Mouse (Mus musculus): ENCODE results near the gene Psmd7.
"Not testable (repeated sequence)": the region's sequence is repeated elsewhere in the genome, so short reads cannot be mapped to it uniquely, and the experiment has no call there.

Psmd7 gene

GRCm38 (mm10) chr8:107587995-107588780 lies at the start of gene Psmd7:
Gene Psmd7, minus strand, starts transcription at chr8:107588464.
- DNase-seq: peak; percentile 92

GRCm38 (mm10) chr8:107633734-107634133 lies 45.5 kb upstream of the Psmd7 start:
- no peak for DNase-seq

GRCm38 (mm10) chr8:107629701-107630100 lies 41.4 kb upstream of the Psmd7 start:
- DNase-seq: no peak

- no peak for DNase-seq
Observed at GRCm38 (mm10) chr8:107628501-107629149, 40.4 kb upstream of the Psmd7 start.

GRCm38 (mm10) chr8:107627881-107628280 lies 39.6 kb upstream of the Psmd7 start:
- DNase-seq: no peak

- DNase-seq: not testable (repeated sequence)
Observed at GRCm38 (mm10) chr8:107624301-107624700, 36.0 kb upstream of the Psmd7 start.

- no peak for DNase-seq
Observed at GRCm38 (mm10) chr8:107621930-107622623, 33.8 kb upstream of the Psmd7 start.

GRCm38 (mm10) chr8:107621136-107621535 lies 32.9 kb upstream of the Psmd7 start:
- no peak for DNase-seq

GRCm38 (mm10) chr8:107618499-107618898 lies 30.2 kb upstream of the Psmd7 start:
- no peak for DNase-seq

GRCm38 (mm10) chr8:107613411-107613810 lies 25.1 kb upstream of the Psmd7 start:
- DNase-seq: no peak

GRCm38 (mm10) chr8:107610845-107611244 lies 22.6 kb upstream of the Psmd7 start:
- DNase-seq: no peak

- DNase-seq: no peak
Observed at GRCm38 (mm10) chr8:107608751-107609150, 20.5 kb upstream of the Psmd7 start.

GRCm38 (mm10) chr8:107603026-107603425 lies 14.8 kb upstream of the Psmd7 start:
- DNase-seq: peak; percentile 25

- DNase-seq: no peak
Observed at GRCm38 (mm10) chr8:107599691-107600090, 11.4 kb upstream of the Psmd7 start.

GRCm38 (mm10) chr8:107597731-107598130 lies 9.5 kb upstream of the Psmd7 start:
- DNase-seq: no peak

- DNase-seq: no peak
Observed at GRCm38 (mm10) chr8:107594817-107595216, 6.6 kb upstream of the Psmd7 start.

GRCm38 (mm10) chr8:107593967-107594729 lies 5.9 kb upstream of the Psmd7 start:
- no peak for DNase-seq

- DNase-seq: no peak
Observed at GRCm38 (mm10) chr8:107587429-107587994, 752 bp downstream of the Psmd7 start.

- no peak for DNase-seq
Observed at GRCm38 (mm10) chr8:107582136-107582535, 6.1 kb downstream of the Psmd7 start.

GRCm38 (mm10) chr8:107581536-107581935 lies 6.7 kb downstream of the Psmd7 start:
- DNase-seq: no peak

GRCm38 (mm10) chr8:107580879-107581278 lies 7.4 kb downstream of the Psmd7 start:
- DNase-seq: no peak

GRCm38 (mm10) chr8:107578541-107578940 lies 9.7 kb downstream of the Psmd7 start:
- DNase-seq: no peak

- no peak for DNase-seq
Observed at GRCm38 (mm10) chr8:107578132-107578531, 10.1 kb downstream of the Psmd7 start.

Data from cerebellum, adult 8-10 months (tissue).